Mouse (Mus musculus) CH12.LX (cell line): ENCODE measurements at regions not wholly inside any gene's neighbourhood (a gene's known extent, or its start where the extent isn't known, plus 50 kb on each side); places are given as distances from the start of the nearest gene placed in this dataset.

ENCODE experiments used
- DNase-seq: peaks from one replicate; pipeline ENCODE4 v3.0.0-alpha.2; 2013; ENCODE audit errors: extremely low read depth
- H3K27ac ChIP-seq: 2 replicates; pipeline ENCODE4 v1.5.1; 2012; ENCODE audit warnings: low read depth, mild to moderate bottlenecking, control low read depth, moderate library complexity; ENCODE audit not compliant: insufficient read depth
- H3K27me3 ChIP-seq: replicated peaks from 2 replicates; pipeline ENCODE3; 2012; ENCODE audit warnings: inconsistent platforms
- H3K36me3 ChIP-seq, 2 experiments: replicated peaks in 1 of 2; 2 replicates each; pipeline versions ENCODE3 to v1.6.1; 2012; ENCODE audit warnings: inconsistent platforms in 1 of 2, low read length in 1 of 2, mild to moderate bottlenecking in 1 of 2, mixed read lengths in 1 of 2, moderate library complexity in 1 of 2; ENCODE audit not compliant: control insufficient read depth in 1 of 2, insufficient read depth in 1 of 2
- H3K4me1 ChIP-seq, 2 experiments: 2 replicates each; pipeline ENCODE4 v1.6.1; 2012; ENCODE audit warnings: inconsistent platforms in 1 of 2, moderate library complexity in 1 of 2; ENCODE audit not compliant: insufficient read depth in 2 of 2, control insufficient read depth in 1 of 2
- H3K4me2 ChIP-seq: 2 replicates; pipeline ENCODE4 v1.6.1; 2012; ENCODE audit warnings: low read depth, mild to moderate bottlenecking, control low read depth; ENCODE audit not compliant: poor library complexity, insufficient read depth, severe bottlenecking
- H3K4me3 ChIP-seq, 3 experiments: fragments of 150-350 bp in 1 of 3; sonication (generic) in 1 of 3; replicated peaks in 1 of 3; 2 replicates each; pipeline versions ENCODE3 to v1.5.1; 2011 to 2012; ENCODE audit warnings: low read depth in 2 of 3, low read length in 2 of 3, mild to moderate bottlenecking in 2 of 3, moderate library complexity in 2 of 3, control low read depth in 1 of 3, improper control_type of control experiment in 1 of 3, inconsistent platforms in 1 of 3, mixed read lengths in 1 of 3; ENCODE audit not compliant: poor library complexity in 1 of 3
- H3K79me2 ChIP-seq: replicated peaks from 2 replicates; pipeline ENCODE4 v1.6.1; 2012; ENCODE audit warnings: mild to moderate bottlenecking, moderate library complexity; ENCODE audit not compliant: control insufficient read depth, poor library complexity, insufficient read depth, severe bottlenecking; ENCODE audit errors: extremely low read depth
- H3K9ac ChIP-seq: 2 replicates; pipeline ENCODE4 v1.6.1; 2012; ENCODE audit warnings: low read depth, mild to moderate bottlenecking, control low read depth, moderate library complexity; ENCODE audit not compliant: insufficient read depth
- H3K9me3 ChIP-seq: replicated peaks from 2 replicates; pipeline ENCODE3; 2012; ENCODE audit warnings: low read length, inconsistent platforms, mixed read lengths
- CHD2 ChIP-seq: IDR thresholded peaks from 2 replicates; pipeline ENCODE4 v1.6.1; 2011; ENCODE audit warnings: low read length, improper control_type of control experiment
- CTCF ChIP-seq, 2 experiments: IDR thresholded peaks in 1 of 2; conservative IDR thresholded peaks in 1 of 2; 2 replicates each; pipeline ENCODE4 v1.5.1; 2011 to 2012; ENCODE audit warnings: low read depth in 2 of 2, low read length in 2 of 2, improper control_type of control experiment in 1 of 2, inconsistent platforms in 1 of 2, mild to moderate bottlenecking in 1 of 2, moderate library complexity in 1 of 2
- E2F4 ChIP-seq: IDR thresholded peaks from 2 replicates; pipeline ENCODE4 v1.6.1; 2011; ENCODE audit warnings: low read depth, low read length, improper control_type of control experiment; ENCODE audit not compliant: insufficient replicate concordance
- GABPA ChIP-seq: IDR thresholded peaks from 2 replicates; pipeline ENCODE4 v1.6.1; 2012; ENCODE audit warnings: low read depth, low read length, improper control_type of control experiment, inconsistent platforms; ENCODE audit not compliant: insufficient replicate concordance
- HCFC1 ChIP-seq: IDR thresholded peaks from 2 replicates; pipeline ENCODE4 v1.6.1; 2012; ENCODE audit warnings: low read depth, mild to moderate bottlenecking, inconsistent platforms, low read length, improper control_type of control experiment
- KAT2A ChIP-seq: IDR thresholded peaks from 2 replicates; pipeline ENCODE4 v1.6.1; 2012; ENCODE audit warnings: low read length, improper control_type of control experiment, inconsistent platforms; ENCODE audit not compliant: insufficient replicate concordance
- MAX ChIP-seq: IDR thresholded peaks from 2 replicates; pipeline ENCODE4 v1.6.1; 2011; ENCODE audit warnings: low read length, improper control_type of control experiment
- MAZ ChIP-seq: IDR thresholded peaks from 2 replicates; pipeline ENCODE4 v1.6.1; 2012; ENCODE audit warnings: low read depth, mild to moderate bottlenecking, inconsistent platforms, low read length, improper control_type of control experiment, moderate library complexity
- MEF2A ChIP-seq: IDR thresholded peaks from 2 replicates; pipeline ENCODE4 v1.6.1; 2014; ENCODE audit warnings: low read depth, mild to moderate bottlenecking, inconsistent platforms, low read length, improper control_type of control experiment, borderline replicate concordance
- MXI1 ChIP-seq: IDR thresholded peaks from 2 replicates; pipeline ENCODE4 v1.6.1; 2011; ENCODE audit warnings: mild to moderate bottlenecking, low read depth, low read length, improper control_type of control experiment
- POLR2AphosphoS2 ChIP-seq: IDR thresholded peaks from 2 replicates; pipeline ENCODE4 v1.6.1; 2011; ENCODE audit warnings: low read depth, low read length, improper control_type of control experiment
- RAD21 ChIP-seq: IDR thresholded peaks from 2 replicates; pipeline ENCODE4 v1.6.1; 2011; ENCODE audit warnings: low read depth, mild to moderate bottlenecking, low read length, improper control_type of control experiment, moderate library complexity
- RCOR1 ChIP-seq: conservative IDR thresholded peaks from 2 replicates; pipeline ENCODE4 v1.6.1; 2012; ENCODE audit warnings: low read depth, mild to moderate bottlenecking, inconsistent platforms, low read length, improper control_type of control experiment
- SIN3A ChIP-seq: IDR thresholded peaks from 2 replicates; pipeline ENCODE4 v1.6.1; 2012; ENCODE audit warnings: low read length, improper control_type of control experiment, inconsistent platforms
- SMC3 ChIP-seq: IDR thresholded peaks from 2 replicates; pipeline ENCODE4 v1.6.1; 2011; ENCODE audit warnings: low read depth, low read length, improper control_type of control experiment
- TBP ChIP-seq: conservative IDR thresholded peaks from 2 replicates; pipeline ENCODE4 v1.6.1; 2011; ENCODE audit warnings: low read depth, low read length, improper control_type of control experiment
- ZC3H11A ChIP-seq: IDR thresholded peaks from 2 replicates; pipeline ENCODE4 v1.6.1; 2012; ENCODE audit warnings: low read depth, mild to moderate bottlenecking, inconsistent platforms, low read length, improper control_type of control experiment
- ZNF384 ChIP-seq: IDR thresholded peaks from 2 replicates; pipeline ENCODE4 v1.6.1; 2012; ENCODE audit warnings: low read depth, low read length, improper control_type of control experiment, inconsistent platforms
- dilution Hi-C: fragments of 300-500 bp; cut with MboI; formaldehyde crosslinking; loops from 2 replicates; pipeline ENCODE4 v1.14.3; 2020; ENCODE audit warnings: low sequenced_read_pairs; ENCODE audit not compliant: extremely low pct_unique_long_range_greater_than_20kb, extremely low pct_ligation_motif_present
- in situ Hi-C: fragments of 300-500 bp; cut with MboI; formaldehyde crosslinking; loops from 3 replicates; pipeline ENCODE4 v1.14.3; 2019; ENCODE audit warnings: low sequenced_read_pairs, low pct_ligation_motif_present, low pct_unique_long_range_greater_than_20kb, mixed read lengths

GRCm38 (mm10) chr13:30074517-30075064 lies 61.7 kb upstream of the Mboat1 start:
- Histone ChIP-seq H3K4me3 (no peak overlapping the region), H3K4me2 (no peak overlapping the region), H3K4me1 (peaks cover 0 to 4% of the 10 kb centered on the region in 2 experiments; a peak in 1 of 4 replicates), H3K9ac (no peak overlapping the region), H3K27me3 (no peaks in the 10 kb centered on the region), H3K79me2 (no peaks in the 10 kb centered on the region), H3K9me3 (no peaks in the 10 kb centered on the region), H3K27ac (no peak overlapping the region), H3K36me3 (no peaks in the 10 kb centered on the region)
- in situ Hi-C loops (loop anchor here (5.0 kb wide), 1 partner anchor 67 kb away; no protein-coding TSS in a partner anchor), dilution Hi-C loops (no loop called here)
- no peak for TF ChIP-seq HCFC1
- no peak for TF ChIP-seq MXI1
- TF ChIP-seq MEF2A, result no peak
- TF ChIP-seq POLR2AphosphoS2, result no peak
- no peak for TF ChIP-seq MAX
- no peak for TF ChIP-seq RCOR1
- no peak for TF ChIP-seq GABPA
- no peak for TF ChIP-seq CHD2
- no peak for DNase-seq

- no peak for DNase-seq
- dilution Hi-C loops (no loop called here), in situ Hi-C loops (no loop called here)
- Histone ChIP-seq H3K9me3 (no peaks in the 10 kb centered on the region), H3K4me3 (no peak overlapping the region), H3K79me2 (no peaks in the 10 kb centered on the region), H3K9ac (no peak overlapping the region), H3K27ac (no peak overlapping the region), H3K36me3 (no peaks in the 10 kb centered on the region), H3K4me2 (no peak overlapping the region), H3K27me3 (no peaks in the 10 kb centered on the region), H3K4me1 (peaks cover 0 to 10% of the 10 kb centered on the region in 2 experiments; a peak in 2 of 4 replicates)
- no peak for TF ChIP-seq CTCF (conservative IDR thresholded peaks at IDR 0.05 in 1 of 2, IDR thresholded peaks at IDR 0.05 in 1 of 2; ENCODE audit: low read depth in 2 of 2, low read length in 2 of 2)
- no peak for TF ChIP-seq MAZ
- no peak for TF ChIP-seq ZNF384
- TF ChIP-seq RAD21, result no peak
- no peak for TF ChIP-seq E2F4
- no peak for TF ChIP-seq KAT2A
- no peak for TF ChIP-seq TBP
- TF ChIP-seq SIN3A, result no peak
- no peak for TF ChIP-seq ZC3H11A
- TF ChIP-seq MAX, result no peak
- TF ChIP-seq SMC3, result no peak
These were observed 62.2 kb upstream of the Mboat1 start for GRCm38 (mm10) chr13:30074069-30074468.
